Mouse (Mus musculus) right cerebral cortex, adult 2 months (tissue): ENCODE measurements at regions not wholly inside any gene's neighbourhood (a gene's known extent, or its start where the extent isn't known, plus 50 kb on each side); places are given as distances from the start of the nearest gene placed in this dataset.
"Not testable (repeated sequence)": the region's sequence is repeated elsewhere in the genome, so short reads cannot be mapped to it uniquely, and the experiment has no call there.

Experiments
- DNase-seq, 2 experiments: peaks; one replicate each; pipeline ENCODE4 v3.0.0; 2021 to 2022; ENCODE audit warnings: low spot score in 2 of 2

GRCm38 (mm10) chr17:31732176-31732880, 54.7 kb downstream of the Cryaa start:
- DNase-seq = no peak

GRCm38 (mm10) chr17:31734521-31734920, 56.9 kb downstream of the Cryaa start:
- no peak for DNase-seq

- DNase-seq = no peak
Observed at GRCm38 (mm10) chr17:31736716-31737115, 59.1 kb downstream of the Cryaa start.

- DNase-seq = no peak
Observed at GRCm38 (mm10) chr17:31738249-31738648, 60.6 kb downstream of the Cryaa start.

- no peak for DNase-seq
Observed at GRCm38 (mm10) chr17:31739586-31739985, 62.0 kb downstream of the Cryaa start.

- DNase-seq = no peak
Observed at GRCm38 (mm10) chr17:31740059-31740458, 62.5 kb downstream of the Cryaa start.

GRCm38 (mm10) chr17:31743656-31744055, 66.0 kb downstream of the Cryaa start:
- DNase-seq = no peak

GRCm38 (mm10) chr17:31746198-31747111, 68.8 kb downstream of the Cryaa start:
- DNase-seq = peak; percentile 34 to 46

GRCm38 (mm10) chr17:31747563-31747962, 70.0 kb downstream of the Cryaa start:
- no peak for DNase-seq

- DNase-seq = no peak
Observed at GRCm38 (mm10) chr17:31748158-31748557, 70.6 kb downstream of the Cryaa start.

- DNase-seq = no peak
Observed at GRCm38 (mm10) chr17:31748971-31749370, 71.4 kb downstream of the Cryaa start.

GRCm38 (mm10) chr17:31751262-31751661, 73.7 kb downstream of the Cryaa start:
- no peak for DNase-seq

- DNase-seq = no peak
Observed at GRCm38 (mm10) chr17:31753113-31753858, 75.7 kb downstream of the Cryaa start.

- DNase-seq = no peak
Observed at GRCm38 (mm10) chr17:31753859-31754229, 76.2 kb downstream of the Cryaa start.

- DNase-seq = no peak
Observed at GRCm38 (mm10) chr17:31760465-31760864, 82.9 kb downstream of the Cryaa start.

GRCm38 (mm10) chr17:31763078-31763477, 85.5 kb downstream of the Cryaa start:
- no peak for DNase-seq

GRCm38 (mm10) chr17:31766779-31767697, 88.6 kb downstream of the Sik1 start:
- peak; percentile 39 to 65 for DNase-seq

GRCm38 (mm10) chr17:31772201-31772820, 83.3 kb downstream of the Sik1 start:
- DNase-seq = no peak

GRCm38 (mm10) chr17:31773882-31774281, 81.7 kb downstream of the Sik1 start:
- DNase-seq = not testable (repeated sequence)

GRCm38 (mm10) chr17:31775037-31775436, 80.6 kb downstream of the Sik1 start:
- DNase-seq = no peak

GRCm38 (mm10) chr17:31775966-31776365, 79.6 kb downstream of the Sik1 start:
- DNase-seq = no peak
